Mouse (Mus musculus) layer of hippocampus, adult 18-20 months (tissue): Measurements from ENCODE around the gene Mif4gd. TPM values are rescaled to one million over a fixed set of nuclear protein-coding genes. Genes with fewer than 3 reads are reported as not detected.

Experiments
- DNase-seq, 2 experiments: peaks; one replicate each; pipeline ENCODE4 v3.0.0; 2022; ENCODE audit warnings: low spot score in 2 of 2
- total RNA-seq, 2 experiments: library from RNA; stranded (reverse); gene quantifications; 2 replicates each; pipeline ENCODE4 v1.2.3; 2021

Gene Mif4gd
- total RNA-seq, 2 experiments from 2014 or later: 18.9 to 19.4 TPM

DNA sequence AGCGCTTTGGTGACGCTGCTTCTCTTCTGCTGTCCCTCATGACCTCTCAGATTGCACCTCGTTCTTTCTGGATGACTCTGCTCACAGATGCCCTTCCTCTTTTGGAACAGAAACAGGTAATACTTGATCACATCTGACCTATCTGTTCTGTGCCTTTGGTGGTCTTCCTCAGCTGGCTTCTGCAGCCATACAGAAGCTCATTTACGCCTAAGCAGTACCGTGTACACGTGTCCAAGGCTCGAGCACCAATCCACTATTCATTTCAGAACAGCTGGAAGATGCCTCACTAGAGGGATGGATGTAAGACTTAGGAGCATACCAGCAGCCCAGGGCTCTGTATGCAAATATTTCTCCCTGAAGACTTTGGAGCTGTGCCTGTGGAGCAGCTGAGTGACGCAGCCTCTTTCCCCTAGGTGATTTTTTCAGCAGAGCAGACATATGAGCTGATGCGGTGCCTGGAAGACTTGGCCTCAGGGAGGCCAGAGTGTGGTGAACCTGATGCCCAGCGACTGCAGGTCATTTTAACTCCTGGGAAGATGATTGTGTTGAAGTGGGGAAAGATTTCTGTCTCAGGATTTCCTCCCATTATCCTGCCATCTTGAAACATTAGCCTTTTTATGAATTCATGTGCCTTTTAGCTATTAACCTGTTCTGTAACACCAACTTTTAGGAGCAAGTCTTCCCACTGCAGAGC, 29.7 kb downstream of the Mif4gd start:
- DNase-seq: no peak

DNA sequence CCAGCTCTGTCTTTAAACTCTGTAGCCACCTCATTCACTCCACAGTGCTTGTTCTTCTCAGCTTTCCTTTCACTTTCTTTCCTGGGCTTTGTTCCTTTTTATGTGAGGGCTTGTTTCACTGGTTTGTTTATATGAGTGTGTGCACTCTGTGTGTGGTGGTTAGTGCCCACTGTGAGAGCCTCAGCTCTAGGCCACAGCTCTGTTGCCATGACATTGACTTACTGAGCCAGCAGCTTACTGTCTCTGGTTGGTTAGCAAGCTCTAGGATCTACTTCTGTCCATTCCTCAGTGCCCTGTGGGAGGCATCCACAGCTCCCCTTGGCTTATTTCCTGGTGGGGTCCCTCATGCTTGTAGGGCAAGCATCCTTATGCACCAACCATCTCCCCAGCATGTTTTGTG, 33.7 kb downstream of the Mif4gd start:
- DNase-seq: no peak

DNA sequence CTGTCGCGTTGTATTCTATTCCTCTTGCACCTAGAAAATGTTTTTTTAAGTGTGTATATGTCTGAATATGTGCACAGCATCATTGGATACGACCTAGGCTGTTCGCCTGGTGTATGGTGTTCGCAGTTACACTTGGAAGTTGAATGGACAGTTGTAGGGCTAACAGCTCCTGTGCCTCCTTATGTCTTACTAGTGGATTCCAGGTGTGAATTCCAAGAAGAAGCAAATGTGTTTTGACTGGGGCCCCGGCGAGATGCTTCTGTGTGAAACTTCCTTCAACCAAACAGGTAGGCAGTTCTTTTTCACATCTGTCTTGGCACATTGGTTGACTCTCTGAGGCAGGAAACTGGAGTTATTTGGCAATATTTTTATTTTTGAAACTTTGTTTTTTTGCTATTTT, 47.8 kb downstream of the Mif4gd start:
- DNase-seq: no peak

DNA sequence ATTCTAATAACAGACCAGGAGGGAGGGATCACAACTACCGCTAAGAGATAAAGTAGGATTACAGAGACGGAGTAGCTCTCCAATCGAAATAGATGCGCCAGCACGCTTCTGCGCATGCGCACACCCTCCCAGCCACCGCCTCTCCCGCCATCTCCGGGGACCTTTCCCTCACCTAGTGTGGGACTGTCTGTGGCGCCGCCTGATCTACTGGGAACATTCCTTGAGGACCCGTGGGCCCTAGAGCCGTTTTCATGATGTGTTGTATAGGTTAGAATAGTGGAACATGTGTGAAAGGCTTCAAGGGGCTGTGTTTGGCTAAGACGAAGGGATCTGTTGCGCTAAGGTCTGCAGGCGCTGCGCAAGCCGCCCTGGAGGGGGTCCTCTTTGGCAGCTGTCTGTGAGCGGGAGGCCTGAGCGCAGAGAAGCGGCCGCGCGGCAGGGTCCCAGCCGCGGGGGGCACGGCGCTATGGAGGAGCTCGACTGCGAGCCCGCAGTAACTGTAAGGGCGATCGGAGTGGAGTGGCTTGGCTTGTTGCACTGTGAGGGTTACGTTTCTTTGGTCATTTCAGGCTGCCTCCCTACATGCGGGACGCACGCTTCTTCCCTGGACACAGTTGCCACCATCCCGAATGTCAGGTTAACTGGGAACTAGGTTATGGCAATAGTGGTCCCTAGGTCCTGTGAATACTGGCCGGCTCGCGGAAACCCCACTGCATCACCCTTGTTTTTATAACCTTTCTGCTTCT, 48.5 kb downstream of the Mif4gd start, which contains the start of gene Nup85:
Gene Nup85, plus strand, starts transcription at position 371 of the 746 bp plus-strand sequence.
- peak; percentile 92 to 98 for DNase-seq

DNA sequence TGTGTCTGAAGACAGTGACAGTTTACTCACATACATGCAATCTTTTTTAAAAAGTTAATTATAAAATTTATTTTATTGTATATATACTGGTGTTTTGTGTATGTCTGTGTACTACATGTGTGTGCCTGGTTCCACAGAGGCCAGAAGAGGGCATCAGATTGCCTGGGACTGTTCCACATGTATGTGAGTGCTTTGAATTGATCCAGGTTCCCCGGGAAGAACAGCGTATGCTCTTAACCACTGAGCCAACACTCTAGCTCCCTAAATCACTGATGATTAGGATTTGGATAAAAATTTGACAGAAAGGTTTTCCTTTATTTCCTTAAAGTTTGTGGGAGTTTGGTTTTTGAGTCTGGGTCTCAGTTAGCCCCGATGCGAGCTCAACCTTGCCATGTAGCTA, 49.4 kb downstream of the Mif4gd start:
- no peak for DNase-seq

Other genes with a start within 250 kb of the Mif4gd start
- 100 to 1,000 TPM; 110 to 115 TPM for gene Hid1, start 245.2 kb downstream of the Mif4gd start, total RNA-seq
- 10 to 100 TPM; 29.7 to 30.6 TPM for gene Cdr2l, start 231.1 kb downstream of the Mif4gd start, total RNA-seq
- 100 to 1,000 TPM in 1 of 2 experiments, 10 to 100 TPM in 1; 97.7 to 102 TPM for gene Mrpl58, start 209.2 kb downstream of the Mif4gd start, total RNA-seq
- 100 to 1,000 TPM; 468 to 483 TPM for gene Atp5h, start 193.0 kb downstream of the Mif4gd start, total RNA-seq
- 10 to 100 TPM; 81.5 to 82.2 TPM for gene Kctd2, start 192.8 kb downstream of the Mif4gd start, total RNA-seq
- gene Trim80, start 172.4 kb downstream of the Mif4gd start, total RNA-seq: not detected
- not detected for gene Slc16a5, start 150.5 kb downstream of the Mif4gd start, total RNA-seq
- gene Armc7, start 137.3 kb downstream of the Mif4gd start, total RNA-seq: 10 to 100 TPM; 11.4 to 13.8 TPM
- 10 to 100 TPM; 66.5 to 66.8 TPM for gene Nt5c, start 121.1 kb downstream of the Mif4gd start, total RNA-seq
- 100 to 1,000 TPM; 136 to 139 TPM for gene Jpt1, start 98.6 kb downstream of the Mif4gd start, total RNA-seq
- gene Sumo2, start 76.7 kb downstream of the Mif4gd start, total RNA-seq: 100 to 1,000 TPM; 307 to 316 TPM
- 10 to 100 TPM; 46.8 to 48.6 TPM for gene Nup85, start 48.5 kb downstream of the Mif4gd start, total RNA-seq
- 10 to 100 TPM; 49.0 to 50.1 TPM for gene Mrps7, start 9.0 kb downstream of the Mif4gd start, total RNA-seq
- gene Gga3, start 8.9 kb downstream of the Mif4gd start, total RNA-seq: 10 to 100 TPM; 68.6 to 73.5 TPM
- gene Slc25a19, start 15.3 kb upstream of the Mif4gd start, total RNA-seq: 10 to 100 TPM; 59.2 to 61.9 TPM
- 100 to 1,000 TPM; 184 to 203 TPM for gene Grb2, start 95.6 kb upstream of the Mif4gd start, total RNA-seq
- 10 to 100 TPM; 50.9 to 56.1 TPM for gene Tmem94, start 152.5 kb upstream of the Mif4gd start, total RNA-seq
- 10 to 100 TPM; 19.4 to 19.9 TPM for gene Caskin2, start 200.7 kb upstream of the Mif4gd start, total RNA-seq
- 10 to 100 TPM; 11.1 to 11.4 TPM for gene Tsen54, start 201.8 kb upstream of the Mif4gd start, total RNA-seq
- 1 to 10 TPM; 2.5 to 3.0 TPM for gene Llgl2, start 211.1 kb upstream of the Mif4gd start, total RNA-seq
- under 1 TPM; 0.15 to 0.57 TPM for gene Myo15b, start 245.4 kb upstream of the Mif4gd start, total RNA-seq